Mouse (Mus musculus) lung, postnatal 4 days (tissue): ENCODE results near the gene Shcbp1l.
A peak's percentile ranks its signal among the peaks of the same experiment; 100 is the strongest.

Experiments
- DNase-seq, 2 experiments: peaks; one replicate each; pipeline ENCODE4 v3.0.0; 2021

Shcbp1l gene

DNA sequence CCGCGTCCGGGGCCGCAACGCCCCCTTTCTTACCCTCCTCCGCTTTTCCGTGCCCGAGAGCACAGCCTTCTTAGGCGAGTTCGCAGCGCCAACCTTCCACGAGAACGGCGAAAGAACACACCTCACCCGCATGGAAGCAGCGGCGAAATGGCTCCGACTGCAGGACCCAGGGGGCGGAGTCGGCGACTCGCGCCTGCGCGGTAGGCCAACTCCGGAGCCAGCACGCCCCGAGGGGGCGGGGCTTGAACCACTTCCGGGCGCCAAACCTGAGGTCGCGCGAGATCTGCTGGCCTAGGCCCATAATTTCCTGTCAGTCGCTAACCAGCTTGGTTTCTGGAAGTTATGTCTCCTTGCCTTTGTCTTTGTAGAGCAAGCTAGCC is 62.5 kb downstream of the Shcbp1l start, which contains the start of gene Dhx9:
TSS of gene Dhx9 (minus strand) at position 161 of the 380 bp plus-strand sequence.
- peak; percentile 99 to 100 for DNase-seq

DNA sequence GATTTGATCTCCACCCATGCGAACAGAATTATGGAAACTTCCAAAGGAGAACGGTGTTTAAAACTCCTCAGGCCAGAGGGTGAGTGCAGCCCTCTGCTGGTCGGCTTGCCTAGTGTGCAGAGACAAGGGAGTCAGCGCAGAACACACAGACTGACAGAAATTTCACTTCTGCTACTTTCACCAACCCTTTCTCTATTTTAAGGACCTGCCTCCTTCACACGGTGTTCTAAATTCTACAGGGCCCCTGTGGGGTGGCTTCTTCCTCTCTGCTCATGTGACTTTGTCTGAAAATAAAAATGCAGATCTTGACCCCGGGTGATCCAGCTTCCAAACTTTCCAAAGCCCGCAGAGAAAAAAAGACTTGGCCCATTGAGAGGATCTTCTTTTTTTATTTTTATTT is 64.2 kb downstream of the Shcbp1l start:
- DNase-seq: peak; percentile 49 to 64

DNA sequence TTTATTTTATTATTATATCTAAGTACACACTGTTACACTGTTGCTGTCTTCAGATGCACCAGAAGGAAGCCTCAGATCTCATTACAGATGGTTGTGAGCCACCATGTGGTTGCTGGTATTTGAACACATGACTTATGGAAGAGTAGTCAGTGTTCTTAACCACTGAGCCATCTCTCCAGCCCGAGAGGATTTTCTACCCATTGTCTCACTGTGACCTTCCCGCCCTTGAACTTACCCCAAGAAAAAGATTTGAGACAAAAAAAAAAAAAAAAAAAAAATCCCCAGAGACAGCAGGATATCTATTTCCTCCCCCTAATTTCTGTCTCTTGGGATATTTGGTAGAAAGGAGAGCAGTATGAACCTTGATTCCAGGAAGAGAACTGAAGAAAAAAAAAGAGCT is 64.6 kb downstream of the Shcbp1l start:
- no peak for DNase-seq

DNA sequence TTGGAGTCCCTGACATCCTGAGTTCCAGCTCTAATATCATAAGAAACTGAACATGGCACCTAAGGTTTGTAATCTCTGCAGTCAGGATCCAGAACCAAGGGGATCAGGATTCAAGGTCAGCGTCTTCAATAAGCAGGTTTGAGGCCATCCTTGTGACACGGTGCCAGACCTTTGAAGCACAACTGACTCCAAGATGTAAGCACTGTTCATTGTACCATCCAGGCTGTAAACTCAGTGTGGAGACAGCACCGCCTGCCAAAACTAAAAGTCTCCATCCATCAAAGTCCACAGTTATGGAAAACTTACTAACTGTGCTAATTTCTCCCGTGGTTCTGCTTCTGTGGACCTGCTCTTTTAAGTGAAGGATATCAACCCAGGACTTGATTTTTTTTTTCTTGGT is 65.0 kb downstream of the Shcbp1l start:
- DNase-seq: no peak

DNA sequence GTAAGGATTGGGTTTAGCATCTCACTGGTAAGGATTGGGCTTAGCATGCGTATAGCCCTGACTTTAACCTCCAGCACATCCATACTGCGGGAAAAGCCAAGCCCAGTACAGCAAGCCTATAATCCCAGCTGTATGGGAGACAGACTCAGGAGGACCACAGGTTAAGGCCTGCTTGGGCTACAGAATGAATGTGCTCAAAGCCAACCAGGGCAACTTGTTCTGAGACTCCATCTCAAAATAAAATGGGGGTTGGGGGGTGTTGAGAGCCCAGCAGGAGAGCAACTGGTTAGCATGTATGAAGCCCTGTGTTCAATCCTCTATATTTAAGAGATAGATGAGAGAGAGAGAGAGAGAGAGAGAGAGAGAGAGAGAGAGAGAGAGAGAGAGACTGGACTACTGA is 66.4 kb downstream of the Shcbp1l start:
- no peak for DNase-seq

DNA sequence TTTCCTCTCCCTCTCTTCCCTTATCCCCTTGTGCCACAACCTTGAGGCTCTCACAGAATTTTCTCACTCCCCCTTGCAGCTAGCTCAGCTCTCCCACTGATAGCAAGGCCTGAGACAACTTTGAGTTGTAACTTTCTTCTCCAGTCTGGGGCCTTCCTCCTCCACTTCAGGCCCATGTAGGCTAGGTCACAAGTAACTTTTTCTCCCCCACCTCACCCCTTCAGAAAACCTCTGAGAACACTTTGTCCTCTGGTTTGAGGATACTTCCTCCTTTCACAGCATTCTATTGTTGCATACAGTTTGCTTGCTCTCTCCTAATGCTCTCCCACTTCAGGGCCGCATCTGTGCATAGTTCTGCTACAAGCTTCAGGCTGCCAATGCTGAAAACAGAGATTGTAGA is 66.9 kb downstream of the Shcbp1l start:
- no peak for DNase-seq

DNA sequence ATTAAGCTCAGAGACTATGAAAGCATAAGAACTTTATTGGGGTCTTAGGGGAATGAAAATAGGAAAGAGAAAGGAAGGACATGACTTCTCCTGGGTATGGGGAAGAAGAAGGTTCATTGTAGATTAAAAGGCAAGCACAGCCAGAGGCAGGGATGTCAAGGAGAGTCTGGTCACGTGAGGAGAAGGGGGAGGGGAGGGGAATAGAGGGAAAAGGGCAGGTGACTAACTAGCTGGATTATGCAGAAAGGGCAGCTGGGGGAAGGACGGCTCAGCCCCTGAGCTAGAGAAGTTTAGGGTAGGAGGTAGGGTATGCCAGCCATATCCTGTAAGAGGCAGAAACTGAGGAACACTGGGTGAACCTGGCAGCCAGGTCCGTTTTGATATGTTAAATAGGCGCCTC is 68.4 kb downstream of the Shcbp1l start:
- no peak for DNase-seq

DNA sequence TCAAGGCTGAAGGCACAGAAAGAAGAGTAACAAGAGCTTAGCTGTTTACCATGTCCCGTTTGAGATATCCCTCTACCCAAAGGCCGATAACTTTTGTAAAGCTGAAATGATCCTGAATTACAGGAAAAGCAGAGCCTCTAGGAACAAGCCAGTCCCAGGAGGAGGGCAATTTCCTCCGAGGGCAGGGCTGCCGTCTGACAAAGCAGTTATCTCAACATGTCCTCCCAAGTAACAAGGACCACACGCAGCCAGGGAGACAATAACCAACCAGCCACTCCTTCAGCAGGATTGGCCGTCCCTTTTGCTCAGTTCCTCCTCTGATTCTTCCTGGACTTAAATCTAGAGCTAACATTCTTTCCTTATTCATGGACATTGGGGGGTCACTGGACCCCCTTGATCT is 69.0 kb downstream of the Shcbp1l start:
- no peak for DNase-seq

DNA sequence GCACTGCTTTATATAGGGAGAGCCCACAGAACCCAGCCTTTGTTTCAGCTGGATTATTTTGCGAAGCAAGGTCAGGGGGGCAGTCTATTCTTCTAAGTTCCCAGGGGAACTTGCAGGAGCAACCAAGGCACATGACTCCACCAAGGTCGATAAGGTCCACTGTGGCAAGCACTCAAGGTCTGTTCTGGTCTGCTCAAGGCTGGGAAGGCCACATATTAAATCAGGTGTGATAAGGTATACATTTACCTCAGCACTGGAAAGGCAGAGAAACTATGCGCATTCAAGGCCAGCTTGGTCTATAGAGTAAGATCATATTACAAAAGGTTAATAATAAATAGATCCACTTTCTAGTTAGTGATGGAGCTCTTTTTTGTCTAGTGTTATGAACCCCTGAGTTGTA is 71.1 kb downstream of the Shcbp1l start:
- no peak for DNase-seq

DNA sequence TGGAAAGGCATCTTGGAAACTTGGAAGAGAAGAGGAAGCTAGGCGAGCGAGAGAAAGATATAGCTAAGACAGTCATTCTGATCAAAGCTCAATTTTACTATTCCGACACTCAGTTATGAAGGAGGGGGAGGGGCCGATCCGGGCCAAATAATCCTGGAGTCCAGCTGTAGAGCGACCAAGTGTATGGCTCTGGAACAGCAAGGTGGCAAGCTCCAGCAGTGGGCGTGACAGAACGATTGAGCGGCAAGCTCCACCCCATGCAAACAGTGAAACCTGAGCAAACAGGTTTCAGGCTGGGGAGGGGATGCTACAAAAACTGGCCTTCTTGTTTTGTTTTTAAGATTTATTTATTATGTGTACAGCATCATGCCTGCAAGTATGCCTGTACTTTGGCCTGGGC is 75.1 kb downstream of the Shcbp1l start:
- DNase-seq: no peak

DNA sequence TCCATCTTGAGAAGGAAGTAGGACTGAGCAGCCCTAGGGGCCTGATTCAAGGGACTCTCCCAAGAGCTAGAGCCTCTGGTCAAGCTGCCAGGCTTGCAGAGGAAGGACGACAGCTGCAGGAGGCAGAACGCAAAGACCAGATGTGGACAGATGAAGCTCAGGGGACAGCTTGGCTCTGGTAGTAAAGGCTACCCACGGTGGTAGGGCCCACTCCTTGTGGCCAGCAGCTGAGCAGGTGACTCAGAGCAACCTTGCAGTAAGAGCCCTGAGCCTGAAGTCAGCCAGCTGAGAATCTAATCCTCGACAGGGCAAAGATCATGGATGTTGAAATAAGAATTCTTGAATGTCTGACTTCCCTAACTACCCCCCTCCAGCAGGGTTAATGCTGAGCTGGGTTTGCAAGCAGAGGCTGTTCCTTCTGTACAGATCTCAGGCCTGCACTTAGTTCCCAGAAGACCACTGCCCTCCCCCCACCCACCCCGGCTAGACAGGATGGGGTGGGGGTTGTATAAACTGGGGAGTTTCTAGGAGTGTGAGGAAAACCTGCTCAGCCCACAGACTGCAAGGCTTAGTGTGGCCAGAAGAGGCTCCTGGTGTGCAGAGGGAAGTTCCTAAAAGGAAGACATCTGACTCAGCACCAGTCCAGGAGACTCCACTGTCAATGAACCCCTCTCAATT is 76.8 kb downstream of the Shcbp1l start:
- DNase-seq: peak; percentile 29 to 41
